Mouse (Mus musculus) erythroid progenitor cell, adult 5-6 weeks (primary cell): ENCODE results near the gene Thegl. TPM values are rescaled to one million over a fixed set of nuclear protein-coding genes. Genes with fewer than 3 reads are reported as not detected.
A peak's percentile ranks its signal among the peaks of the same experiment; 100 is the strongest.
"Not testable (repeated sequence)": the region's sequence is repeated elsewhere in the genome, so short reads cannot be mapped to it uniquely, and the experiment has no call there.

ENCODE experiments used
- ATAC-seq: replicated peaks from 2 replicates; pipeline ENCODE4 v1.8.0; 2016; ENCODE audit warnings: moderate number of reproducible peaks, mild to moderate bottlenecking, moderate TSS enrichment, inconsistent platforms; ENCODE audit not compliant: poor library complexity, low FRiP score, severe bottlenecking
- total RNA-seq, 2 experiments: library from RNA; stranded (forward) in 1 of 2; stranded (reverse) in 1 of 2; fragments of 150-400 nt in 1 of 2; fragments of 186-747, 209-891 nt in 1 of 2; gene quantifications; 2 replicates each; pipeline versions ENCODE4 v1.2.3 to v1.2.4; 2015 to 2017; ENCODE audit warnings: low replicate concordance in 2 of 2

Gene Thegl
- total RNA-seq (2015; ENCODE audit: low replicate concordance) (not detected in 2 replicates), total RNA-seq (2017; ENCODE audit: low replicate concordance) (not detected in 2 replicates)

GRCm38 (mm10) chr5:77015544-77016482, at the start of gene Thegl:
Thegl (plus strand) TSS chr5:77016023.
- ATAC-seq: peak; percentile 98

GRCm38 (mm10) chr5:76969250-76969649, 46.6 kb upstream of the Thegl start:
- no peak for ATAC-seq

GRCm38 (mm10) chr5:76971115-76971514, 44.7 kb upstream of the Thegl start:
- ATAC-seq: not testable (repeated sequence)

- ATAC-seq: no peak
Measured at GRCm38 (mm10) chr5:76973488-76973887, 42.3 kb upstream of the Thegl start.

- ATAC-seq: peak; percentile 41
Measured at GRCm38 (mm10) chr5:76974207-76974553, 41.6 kb upstream of the Thegl start.

- ATAC-seq: peak; percentile 96
Measured at GRCm38 (mm10) chr5:76974554-76975285, 41.1 kb upstream of the Thegl start, which contains the start of gene Srp72. Srp72 (plus strand) TSS chr5:76974683.

GRCm38 (mm10) chr5:76975736-76976135, 40.1 kb upstream of the Thegl start:
- no peak for ATAC-seq

- ATAC-seq: no peak
Measured at GRCm38 (mm10) chr5:76984015-76984414, 31.8 kb upstream of the Thegl start.

- peak; percentile 55 for ATAC-seq
Measured at GRCm38 (mm10) chr5:76990789-76991188, 25.0 kb upstream of the Thegl start.

- peak; percentile 91 for ATAC-seq
Measured at GRCm38 (mm10) chr5:76993174-76993814, 22.5 kb upstream of the Thegl start.

GRCm38 (mm10) chr5:76998416-76998815, 17.4 kb upstream of the Thegl start:
- ATAC-seq: no peak

- no peak for ATAC-seq
Measured at GRCm38 (mm10) chr5:77001192-77001591, 14.6 kb upstream of the Thegl start.

GRCm38 (mm10) chr5:77004051-77004821, 11.6 kb upstream of the Thegl start, which contains the start of gene Arl9:
Arl9 (plus strand) TSS chr5:77004055.
- no peak for ATAC-seq

GRCm38 (mm10) chr5:77010352-77010751, 5.5 kb upstream of the Thegl start:
- ATAC-seq: no peak

GRCm38 (mm10) chr5:77011082-77011481, 4.7 kb upstream of the Thegl start:
- no peak for ATAC-seq

GRCm38 (mm10) chr5:77013171-77013570, 2.7 kb upstream of the Thegl start:
- ATAC-seq: no peak

- no peak for ATAC-seq
Measured at GRCm38 (mm10) chr5:77028034-77028433, 12.2 kb downstream of the Thegl start.

GRCm38 (mm10) chr5:77029735-77030134, 13.9 kb downstream of the Thegl start:
- peak; percentile 54; the same call in 1 of the 2 replicates for ATAC-seq

- not testable (repeated sequence) for ATAC-seq
Measured at GRCm38 (mm10) chr5:77035101-77035500, 19.3 kb downstream of the Thegl start.
